Mouse (Mus musculus) urinary bladder, postnatal 14 days (tissue): ENCODE data around the gene Cacna1e.

Experiments used
- DNase-seq: peaks from one replicate; pipeline ENCODE4 v3.0.0; 2021; ENCODE audit warnings: low spot score

Gene Cacna1e

DNA sequence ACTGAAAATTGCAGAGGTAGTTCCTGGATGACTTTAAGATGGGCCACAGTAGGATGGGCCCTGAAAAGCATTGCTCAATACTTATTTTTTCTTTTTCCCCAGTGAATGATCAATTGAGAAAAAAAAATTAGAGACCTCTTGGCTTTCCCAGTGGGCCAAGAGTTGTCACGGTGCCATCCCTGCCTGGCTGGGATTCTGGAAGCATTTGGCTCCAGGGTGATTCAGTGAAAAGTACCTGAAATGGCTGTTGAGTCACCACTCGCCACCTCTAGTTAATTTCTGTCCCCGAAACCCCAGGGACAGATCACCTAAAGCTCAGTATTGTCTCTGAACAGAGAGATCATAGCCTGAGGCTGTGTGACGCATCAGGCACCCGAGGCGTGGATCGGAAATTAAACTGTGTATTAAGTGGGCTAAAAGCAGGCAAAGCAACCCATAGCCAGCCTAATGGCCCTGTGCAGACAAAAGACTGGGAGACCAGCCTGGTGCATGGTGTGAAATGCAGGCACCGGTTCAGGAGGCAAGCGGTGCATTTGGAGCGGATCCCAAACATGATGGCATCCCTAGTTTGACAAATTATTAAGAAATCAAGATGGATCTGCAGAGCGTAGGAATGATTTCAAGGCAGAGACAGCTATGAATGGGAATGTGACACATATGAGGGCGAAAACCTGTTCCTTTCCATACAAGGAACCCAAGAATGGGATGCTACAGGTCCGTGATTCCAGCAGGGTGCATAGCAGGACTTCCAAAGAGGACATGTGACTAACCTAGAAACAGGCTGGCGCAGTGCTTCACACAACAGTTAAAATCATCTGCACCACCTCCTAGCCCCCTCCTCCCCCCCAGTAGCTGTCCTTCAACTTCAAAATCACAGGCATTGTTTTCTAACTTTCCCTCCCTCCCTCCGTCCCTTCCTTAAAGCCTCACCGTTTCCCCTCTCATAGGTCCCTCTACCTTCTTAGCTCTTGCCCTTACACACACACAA lies 261.3 kb downstream of the Cacna1e start:
- no peak for DNase-seq

DNA sequence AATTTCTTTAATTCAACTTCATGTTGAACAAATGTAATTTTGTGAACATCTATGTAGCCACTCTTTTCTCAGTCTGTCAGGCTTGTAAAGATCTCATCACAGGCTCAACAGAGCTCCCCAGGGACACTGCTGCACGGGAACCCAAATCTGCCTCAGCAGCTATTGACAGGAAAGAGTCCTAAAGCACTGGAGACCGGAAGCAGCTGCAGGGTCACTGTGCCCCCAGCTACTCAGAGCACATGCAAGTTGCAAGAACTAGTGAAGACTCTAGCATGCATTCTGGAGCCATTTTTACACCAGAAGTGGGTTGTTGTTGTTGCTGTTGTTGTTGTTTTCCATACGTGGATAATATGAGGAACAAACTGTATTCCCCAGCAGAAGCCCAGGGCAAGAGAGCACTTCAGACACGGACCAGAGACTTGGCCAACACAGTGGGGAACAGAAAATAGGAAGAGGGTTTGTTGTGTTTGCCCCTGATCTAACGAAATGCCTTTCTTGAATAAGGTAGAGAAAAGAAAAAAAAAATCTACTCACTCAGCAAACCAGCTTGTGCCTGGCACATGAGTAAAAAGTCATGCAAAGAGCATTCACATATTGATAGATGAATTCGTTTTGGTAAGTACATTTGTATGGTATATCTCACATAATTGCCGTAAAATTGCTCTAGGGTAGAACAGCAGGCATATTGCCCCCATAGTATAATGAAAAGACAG lies 266.4 kb downstream of the Cacna1e start:
- DNase-seq = no peak

DNA sequence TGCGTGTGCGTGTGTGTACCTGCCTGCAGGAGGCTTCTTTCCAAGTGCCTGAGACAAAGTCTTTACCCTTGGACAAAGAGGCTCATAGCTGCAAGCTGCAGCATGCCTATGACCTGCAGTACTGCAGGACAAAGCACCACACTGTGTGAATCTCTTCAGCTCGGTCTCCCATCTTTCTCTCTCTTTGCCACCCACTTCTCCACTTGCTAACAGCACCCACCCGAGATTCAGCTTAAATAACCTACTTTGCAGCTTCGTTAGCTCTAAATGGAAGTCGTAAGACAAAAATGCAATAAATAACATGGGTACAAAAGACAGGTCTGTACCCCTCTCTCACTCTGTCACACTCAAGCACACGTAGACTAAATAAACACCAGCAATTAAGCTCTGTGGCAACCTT lies 268.5 kb downstream of the Cacna1e start:
- no peak for DNase-seq

DNA sequence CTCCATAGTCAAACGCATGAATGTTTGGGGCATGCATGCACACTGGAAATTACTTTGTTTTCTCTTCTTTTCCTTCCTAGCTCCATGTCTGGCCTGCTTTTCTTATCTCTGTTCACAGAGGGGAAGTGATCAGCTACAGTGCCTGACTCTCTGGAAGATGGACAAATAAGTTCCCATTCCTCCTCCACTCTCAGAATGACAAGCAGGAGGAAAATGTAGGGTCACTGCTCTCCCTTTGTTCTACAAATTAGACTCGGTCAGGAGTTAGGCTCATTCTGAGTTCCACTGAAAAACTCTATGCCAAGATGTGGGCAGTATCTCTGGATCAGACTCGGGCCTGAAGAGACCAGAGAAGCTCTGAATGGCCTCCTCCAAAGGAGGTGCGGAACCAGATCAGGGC lies 275.8 kb downstream of the Cacna1e start:
- DNase-seq = no peak

DNA sequence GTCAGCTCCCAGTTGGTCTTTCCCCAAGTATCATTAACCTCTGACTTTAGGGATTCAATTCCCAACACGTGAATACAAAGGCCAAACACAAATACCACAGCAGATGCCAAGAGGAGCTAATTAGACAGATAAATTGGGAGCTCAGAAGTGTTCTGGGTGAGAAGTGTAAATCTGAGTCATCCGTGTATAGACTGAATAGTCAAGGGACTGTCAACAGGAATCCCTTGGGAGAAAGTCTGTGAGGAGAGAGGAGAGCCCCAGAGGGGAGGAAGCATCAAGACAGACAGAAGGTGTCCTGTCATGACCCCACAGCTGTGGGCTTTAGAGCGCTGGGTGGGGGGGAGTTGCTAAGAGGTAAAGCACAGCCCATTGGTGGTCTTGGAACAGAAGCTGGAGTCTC lies 276.9 kb downstream of the Cacna1e start:
- no peak for DNase-seq

DNA sequence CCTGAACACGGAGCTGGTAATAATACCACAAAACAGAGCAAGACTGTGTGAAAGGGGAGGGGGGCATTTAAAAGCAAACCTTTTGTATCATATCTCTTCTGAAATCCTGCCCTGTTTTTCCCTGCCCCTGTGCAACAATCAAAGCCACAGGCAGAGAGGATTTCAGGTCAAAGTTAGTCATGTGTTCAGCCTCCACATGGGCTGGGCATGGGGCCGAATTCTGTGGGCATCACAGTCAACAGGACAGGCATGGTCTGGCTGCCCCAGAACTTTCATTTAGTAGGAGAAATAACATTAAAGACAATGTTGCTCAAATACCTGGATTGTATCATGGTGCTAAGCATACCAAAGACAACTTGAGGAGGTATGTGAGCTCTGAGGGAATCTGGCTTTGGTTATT lies 278.7 kb downstream of the Cacna1e start:
- DNase-seq = no peak

DNA sequence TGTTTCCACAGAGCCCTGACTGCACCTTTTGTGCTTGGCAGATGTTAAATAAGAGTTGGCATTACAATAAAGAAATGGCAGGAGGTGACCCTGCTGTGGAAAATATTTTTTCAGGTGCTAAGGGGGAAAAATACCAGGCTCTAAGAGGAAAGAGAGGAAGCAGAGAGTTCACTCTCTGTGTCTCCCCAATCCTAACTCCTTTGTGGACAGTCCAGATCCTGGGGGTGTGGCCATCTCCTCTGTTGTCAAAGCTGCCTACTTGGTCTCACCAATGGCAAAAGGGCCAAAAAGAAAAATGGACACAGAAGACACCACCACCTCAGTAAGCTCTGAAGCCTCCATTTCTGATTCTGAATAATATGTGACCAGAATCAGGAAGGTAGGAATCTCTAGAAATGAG lies 280.5 kb downstream of the Cacna1e start:
- no peak for DNase-seq

DNA sequence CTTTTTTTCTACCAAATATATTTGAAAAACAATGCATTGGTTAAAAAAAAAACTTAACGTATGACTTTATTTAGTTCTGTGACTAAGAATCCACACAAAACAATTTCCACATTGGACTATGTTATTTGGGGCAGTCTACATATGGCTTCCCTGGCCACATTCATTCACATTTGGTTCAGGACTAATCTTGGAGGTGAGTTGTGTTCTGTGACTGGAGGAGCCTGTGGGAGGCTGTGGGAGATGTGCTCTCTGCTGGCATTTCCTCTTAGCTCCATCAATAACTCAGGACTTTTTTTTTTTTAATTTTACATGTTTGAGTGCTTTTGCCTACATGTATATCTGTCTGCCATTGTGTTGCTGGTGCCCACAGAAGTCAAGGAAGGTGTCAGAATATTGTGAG lies 281.8 kb downstream of the Cacna1e start:
- DNase-seq = no peak

DNA sequence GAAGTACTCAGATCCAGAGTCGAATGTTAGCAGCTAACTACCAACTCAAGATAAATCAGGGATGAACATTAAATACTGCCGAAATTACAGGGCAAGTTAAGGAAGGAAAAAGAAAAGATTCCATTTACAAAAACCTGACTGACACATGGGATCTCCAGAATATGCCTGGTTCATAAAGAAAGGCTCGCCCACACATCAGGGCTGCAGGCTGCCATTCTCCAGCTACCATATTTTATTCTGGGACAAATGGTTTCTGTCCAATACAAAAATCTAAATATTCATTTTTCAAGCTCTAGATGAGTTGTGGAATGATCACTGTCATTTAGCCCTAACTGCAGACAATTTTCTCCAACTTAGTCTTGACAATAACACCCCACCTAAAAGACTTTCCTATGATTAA lies 301.8 kb downstream of the Cacna1e start:
- no peak for DNase-seq

DNA sequence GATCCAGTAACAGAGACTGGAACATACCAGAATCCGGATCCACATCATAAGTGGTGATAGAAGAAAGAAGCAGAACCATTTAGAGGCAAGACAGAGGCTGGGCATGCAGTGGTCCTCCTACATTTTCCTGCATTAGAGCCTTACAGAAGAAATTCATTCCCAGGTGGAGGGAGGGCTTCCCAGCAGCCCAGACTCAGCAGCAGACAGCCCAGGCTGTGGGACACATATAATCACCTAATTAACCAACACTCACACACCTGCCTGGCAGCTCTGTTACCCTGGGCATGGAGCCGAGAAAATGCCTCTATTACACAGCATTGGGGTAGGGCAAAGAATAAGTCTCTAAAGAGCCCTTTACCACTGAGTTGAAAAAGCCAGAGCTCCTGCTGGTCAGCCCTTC lies 304.4 kb downstream of the Cacna1e start:
- no peak for DNase-seq

DNA sequence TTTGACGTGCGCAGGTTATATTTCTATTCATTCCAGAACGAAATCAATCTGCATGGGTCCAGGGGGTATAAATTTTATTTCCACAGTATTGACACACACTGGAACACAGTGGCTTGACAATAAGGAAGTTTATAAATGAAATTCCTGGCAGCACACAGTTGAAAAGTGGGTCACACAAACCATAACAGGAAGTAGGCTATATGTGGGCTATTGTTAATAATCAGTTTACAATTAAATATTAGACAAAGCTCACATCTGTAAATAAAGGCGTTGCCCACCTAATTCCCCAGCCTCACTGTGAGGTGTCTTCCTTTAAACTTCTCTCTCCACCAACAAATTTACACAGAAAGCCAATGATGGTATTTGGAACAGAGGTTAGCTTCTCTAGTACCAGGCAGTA lies 305.6 kb downstream of the Cacna1e start:
- no peak for DNase-seq

DNA sequence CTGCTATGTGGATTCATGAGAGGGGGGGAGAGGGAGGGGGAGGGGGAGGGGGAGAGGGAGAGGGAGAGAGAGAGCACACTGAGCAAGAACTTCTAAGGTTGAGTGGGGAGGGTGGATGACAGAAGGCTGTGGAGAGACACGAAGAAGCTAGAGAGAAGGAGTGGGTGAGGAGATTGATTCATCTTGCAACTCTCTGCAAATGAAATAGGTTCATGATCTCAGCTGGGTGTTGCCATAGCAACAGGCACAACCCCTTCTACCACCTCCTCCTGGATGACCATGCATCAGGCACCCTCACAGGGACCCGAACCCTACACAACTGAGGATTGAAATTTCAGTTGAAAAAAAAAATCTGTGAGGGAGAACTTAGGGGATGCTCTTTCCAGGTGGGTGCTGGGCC lies 307.9 kb downstream of the Cacna1e start:
- no peak for DNase-seq

DNA sequence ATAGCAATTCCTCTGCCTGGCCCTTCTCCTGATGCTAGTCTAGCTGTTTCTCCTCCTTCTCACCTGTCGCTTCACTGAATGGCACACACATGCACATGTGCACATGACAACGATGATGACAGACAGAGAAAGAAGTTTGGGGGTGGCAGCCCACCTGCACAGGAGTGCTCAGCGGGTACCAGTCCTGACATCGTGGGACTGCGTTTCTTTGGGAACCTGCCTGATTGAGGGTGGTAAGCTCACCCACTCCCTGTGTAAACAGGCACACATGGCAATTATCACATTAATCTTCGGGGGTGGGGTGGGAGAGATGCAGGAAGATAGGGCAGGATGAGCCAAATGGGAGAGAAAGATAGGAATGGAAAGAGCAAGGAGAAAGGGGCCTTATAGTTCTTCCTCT lies 318.3 kb downstream of the Cacna1e start:
- DNase-seq = no peak

DNA sequence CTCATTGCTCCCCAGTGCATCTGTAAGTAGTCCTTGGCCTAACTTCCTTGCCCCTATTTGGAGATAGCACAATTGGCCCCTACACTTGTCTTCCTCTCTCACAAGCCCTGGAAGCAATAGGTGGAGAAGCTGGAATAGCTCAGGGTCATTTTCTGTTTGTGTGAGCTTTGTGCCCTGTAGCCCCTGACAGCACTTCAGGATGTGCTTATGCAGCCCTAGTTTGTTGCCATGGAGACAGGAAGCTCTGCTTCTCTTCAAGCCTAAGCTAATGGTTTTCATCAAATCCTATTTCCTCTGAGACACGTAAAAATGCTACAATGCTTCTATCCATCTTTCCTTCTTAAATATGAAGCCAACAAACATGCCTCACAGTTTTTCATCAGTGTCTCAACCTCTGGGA lies 328.5 kb downstream of the Cacna1e start:
- DNase-seq = no peak

DNA sequence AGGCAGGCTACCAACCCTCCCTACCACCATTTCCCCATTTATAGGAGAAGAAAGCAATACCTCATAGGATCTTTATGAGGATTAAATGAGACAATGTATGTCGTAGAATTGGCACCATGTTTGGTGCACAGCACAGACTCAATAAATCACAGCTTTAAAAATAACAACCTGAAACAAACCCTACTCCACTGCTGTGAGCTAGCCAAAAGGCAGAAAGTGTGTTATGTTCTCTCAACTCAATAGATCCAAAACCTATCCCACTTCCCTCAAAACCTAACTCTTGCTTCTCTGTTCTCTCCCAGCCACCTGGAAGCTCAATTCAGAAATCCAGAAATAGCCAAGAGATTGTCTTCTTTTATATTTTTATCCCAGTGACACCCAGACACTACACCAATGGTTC lies 331.2 kb downstream of the Cacna1e start:
- no peak for DNase-seq

DNA sequence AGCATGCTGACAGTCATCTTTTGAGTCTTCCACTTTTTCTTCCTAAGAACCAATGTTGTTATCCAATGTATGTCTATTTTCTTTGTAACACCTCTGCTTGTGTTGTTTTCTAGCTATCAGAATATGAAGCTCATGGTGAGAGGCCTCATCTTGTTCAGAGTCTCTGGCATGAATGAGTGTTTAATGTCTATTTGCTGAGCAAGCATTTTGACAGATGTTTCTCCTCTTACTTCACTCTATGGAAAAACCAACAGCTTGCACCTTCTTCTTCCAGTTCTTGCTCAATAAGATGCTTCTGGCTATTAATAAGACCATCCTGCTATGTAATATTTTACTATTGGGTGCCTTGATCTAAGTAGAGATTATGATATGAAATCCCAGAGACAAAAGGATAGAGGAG lies 346.9 kb downstream of the Cacna1e start:
- DNase-seq = no peak

DNA sequence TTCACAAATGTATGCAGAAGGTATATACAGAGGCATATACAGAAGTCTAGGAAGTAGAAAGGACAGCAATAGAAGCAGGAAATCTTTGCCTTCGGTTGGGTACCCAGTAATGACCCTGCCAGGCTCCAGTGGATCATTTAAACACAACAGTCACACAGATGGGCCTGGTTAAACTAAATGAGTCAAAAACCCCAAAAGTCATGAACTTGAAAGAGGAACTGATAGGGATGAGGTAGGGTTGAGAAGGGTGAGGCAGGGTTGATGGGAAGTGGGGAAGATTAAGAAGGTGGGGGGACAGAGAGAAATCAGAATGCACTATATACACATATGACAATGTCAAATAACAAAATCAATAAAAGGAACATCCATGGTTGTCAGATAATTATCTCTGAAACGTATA lies 347.5 kb downstream of the Cacna1e start:
- no peak for DNase-seq

DNA sequence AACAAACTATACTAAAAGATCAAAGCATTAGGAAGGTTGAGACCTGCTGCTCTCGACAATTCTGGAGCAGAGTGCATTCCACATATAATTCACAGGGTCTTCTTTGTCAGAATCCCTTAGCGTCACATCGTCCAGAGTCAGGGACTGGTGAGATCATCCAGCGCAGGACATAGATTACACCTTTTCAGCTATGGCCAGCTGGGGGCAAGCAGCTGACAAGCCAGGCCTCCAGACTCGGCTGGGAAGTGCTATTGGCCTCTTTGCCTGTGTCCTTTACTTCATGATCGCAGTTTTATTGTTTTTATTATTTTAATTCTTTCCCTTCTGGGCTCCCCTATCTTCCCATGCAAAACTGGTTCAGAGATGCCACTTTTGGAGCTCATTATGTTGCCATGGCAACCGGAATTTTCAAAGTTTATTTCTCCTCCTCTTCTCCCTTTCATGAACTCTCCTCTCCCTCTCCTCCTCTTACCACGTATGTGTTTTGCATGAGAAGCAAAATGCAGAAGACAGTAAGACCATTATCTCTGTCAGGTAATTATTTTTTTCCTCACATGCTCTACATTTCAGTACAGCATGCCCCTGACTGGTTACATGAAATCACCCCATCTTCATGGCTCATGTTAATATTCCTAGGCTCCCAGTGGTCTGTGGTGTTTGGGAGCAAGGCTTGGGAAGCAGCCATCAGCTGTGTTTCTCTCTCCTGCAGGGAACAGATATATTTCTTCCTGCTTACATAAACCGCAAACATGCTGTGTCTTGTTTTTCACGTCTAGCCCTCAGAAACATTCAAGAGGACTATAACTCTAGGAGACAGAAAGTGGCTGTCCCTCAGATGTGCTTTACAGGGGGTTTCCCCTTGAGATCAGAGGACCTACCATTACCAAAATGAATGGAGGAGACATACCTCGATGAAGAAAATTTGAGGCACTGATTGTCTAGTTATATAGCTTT lies 351.0 kb downstream of the Cacna1e start:
- no peak for DNase-seq

DNA sequence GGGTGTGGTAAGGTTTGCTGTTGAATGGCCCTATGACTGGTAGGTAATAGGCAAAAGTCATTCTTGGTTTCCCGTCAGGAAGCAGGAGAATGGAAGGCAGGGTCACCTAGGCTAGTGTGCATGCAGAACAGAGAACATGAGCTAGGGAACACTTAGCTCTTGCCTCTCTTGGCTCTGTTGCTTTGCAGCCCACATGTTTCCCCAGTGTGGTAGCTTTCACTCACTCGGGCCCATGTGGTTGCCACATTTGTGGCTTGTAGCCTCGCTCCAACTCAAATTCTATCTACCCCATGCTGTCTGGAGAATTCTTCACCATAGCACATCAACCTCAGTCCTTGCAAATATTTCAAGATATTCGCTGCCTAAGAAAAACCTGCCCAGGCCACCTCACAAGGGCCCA lies 354.6 kb downstream of the Cacna1e start:
- no peak for DNase-seq

DNA sequence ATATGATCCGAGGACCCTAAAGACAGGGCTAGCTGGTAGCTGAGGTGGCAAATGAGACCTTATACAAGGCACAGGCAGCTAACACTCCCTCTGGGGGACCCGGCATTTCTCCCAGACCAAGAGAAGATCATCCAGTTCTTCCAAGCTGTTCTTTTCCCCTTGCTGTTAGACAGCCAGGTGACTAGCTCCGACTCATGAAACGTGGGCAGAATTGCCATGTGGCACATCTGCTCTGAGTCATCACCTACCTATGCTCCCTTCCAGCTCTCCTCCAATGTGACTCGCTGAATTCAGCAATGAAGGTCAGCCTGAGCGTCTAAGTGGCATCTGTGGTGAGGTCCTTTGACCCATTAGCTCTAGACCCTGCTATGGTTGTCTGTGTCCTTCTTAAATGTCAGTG lies 355.5 kb downstream of the Cacna1e start:
- DNase-seq = no peak

DNA sequence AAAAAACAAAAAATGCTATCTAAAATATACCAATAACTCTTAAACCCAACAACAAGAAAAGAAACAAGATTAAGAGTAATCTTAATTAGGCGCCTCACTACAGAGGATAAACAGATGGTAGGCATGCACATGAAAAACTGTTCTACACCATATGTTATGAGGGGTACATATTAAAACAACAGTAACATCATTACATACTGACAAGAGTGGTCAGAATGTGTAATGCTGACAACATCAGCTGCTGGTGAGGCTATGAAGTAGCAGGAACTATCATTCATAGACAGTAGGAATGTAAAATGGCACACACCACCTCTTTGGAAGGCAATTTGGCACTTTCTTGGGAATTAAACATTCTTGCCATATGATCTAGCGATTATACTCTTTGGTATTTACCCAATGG lies 363.6 kb downstream of the Cacna1e start:
- no peak for DNase-seq

DNA sequence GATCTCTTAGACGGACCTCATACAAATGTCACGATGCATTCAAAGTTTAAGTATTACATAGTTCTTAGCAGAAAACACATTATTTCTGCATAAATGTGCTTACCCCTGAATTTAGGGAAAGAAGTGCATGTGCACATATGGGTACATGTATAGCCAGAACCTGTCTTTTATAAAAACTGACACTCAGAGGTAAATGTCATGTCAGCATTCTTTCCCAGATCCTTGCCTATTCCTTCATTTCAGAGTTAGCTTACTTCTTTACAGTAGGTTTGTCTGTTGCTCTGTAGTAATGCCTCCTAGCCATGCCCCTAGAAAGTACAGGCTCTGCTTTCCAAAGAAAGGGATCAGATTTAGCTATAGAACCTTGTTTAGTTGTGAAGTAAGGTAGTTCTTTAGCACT lies 369.0 kb downstream of the Cacna1e start:
- no peak for DNase-seq
